Mouse (Mus musculus) gastrocnemius, postnatal 25 days (tissue): Measurements from ENCODE around the gene Scn5a. TPM values are rescaled to one million over a fixed set of nuclear protein-coding genes. Genes with fewer than 3 reads are reported as not detected.

Experiments used
- DNase-seq: peaks from one replicate; pipeline ENCODE4 v3.0.0; 2022
- total RNA-seq, 2 experiments: library from RNA; stranded (reverse); gene quantifications; 1 replicate in 1 of 2; 2 replicates in 1 of 2; pipeline ENCODE4 v1.2.3; 2021

Scn5a gene
- total RNA-seq, 2 experiments from 2014 or later: 0.10 to 0.24 TPM

- no peak for DNase-seq
These were observed 14.0 kb downstream of the Scn5a start for GRCm38 (mm10) chr9:119564803-119565202.

- DNase-seq: peak; percentile 64
These were observed 15.2 kb downstream of the Scn5a start for GRCm38 (mm10) chr9:119563617-119564016.

- no peak for DNase-seq
These were observed 16.6 kb downstream of the Scn5a start for GRCm38 (mm10) chr9:119562256-119562655.

GRCm38 (mm10) chr9:119561746-119562145 lies 17.1 kb downstream of the Scn5a start:
- peak; percentile 35 for DNase-seq

GRCm38 (mm10) chr9:119559537-119560276 lies 19.1 kb downstream of the Scn5a start:
- DNase-seq: no peak

GRCm38 (mm10) chr9:119558119-119558854 lies 20.5 kb downstream of the Scn5a start:
- DNase-seq: no peak

- no peak for DNase-seq
These were observed 22.8 kb downstream of the Scn5a start for GRCm38 (mm10) chr9:119556043-119556442.

GRCm38 (mm10) chr9:119547528-119547927 lies 31.3 kb downstream of the Scn5a start:
- no peak for DNase-seq

GRCm38 (mm10) chr9:119547128-119547527 lies 31.7 kb downstream of the Scn5a start:
- DNase-seq: no peak

- no peak for DNase-seq
These were observed 38.1 kb downstream of the Scn5a start for GRCm38 (mm10) chr9:119540726-119541125.

- DNase-seq: no peak
These were observed 41.0 kb downstream of the Scn5a start for GRCm38 (mm10) chr9:119537823-119538222.

GRCm38 (mm10) chr9:119531684-119532417 lies 47.0 kb downstream of the Scn5a start:
- DNase-seq: no peak

- no peak for DNase-seq
These were observed 54.3 kb downstream of the Scn5a start for GRCm38 (mm10) chr9:119524511-119524910.

- no peak for DNase-seq
These were observed 55.5 kb downstream of the Scn5a start for GRCm38 (mm10) chr9:119523301-119523700.

- no peak for DNase-seq
These were observed 59.7 kb downstream of the Scn5a start for GRCm38 (mm10) chr9:119519116-119519515.

GRCm38 (mm10) chr9:119518177-119518576 lies 60.6 kb downstream of the Scn5a start:
- no peak for DNase-seq

- DNase-seq: no peak
These were observed 61.3 kb downstream of the Scn5a start for GRCm38 (mm10) chr9:119517467-119517866.

GRCm38 (mm10) chr9:119516815-119517214 lies 62.0 kb downstream of the Scn5a start:
- DNase-seq: no peak

GRCm38 (mm10) chr9:119515454-119515853 lies 63.4 kb downstream of the Scn5a start:
- no peak for DNase-seq

GRCm38 (mm10) chr9:119514986-119515385 lies 63.8 kb downstream of the Scn5a start:
- DNase-seq: no peak

GRCm38 (mm10) chr9:119513816-119514215 lies 65.0 kb downstream of the Scn5a start:
- no peak for DNase-seq

GRCm38 (mm10) chr9:119512993-119513392 lies 65.8 kb downstream of the Scn5a start:
- DNase-seq: no peak

GRCm38 (mm10) chr9:119510902-119511301 lies 67.9 kb downstream of the Scn5a start:
- no peak for DNase-seq
